In the genomic region with DNA sequence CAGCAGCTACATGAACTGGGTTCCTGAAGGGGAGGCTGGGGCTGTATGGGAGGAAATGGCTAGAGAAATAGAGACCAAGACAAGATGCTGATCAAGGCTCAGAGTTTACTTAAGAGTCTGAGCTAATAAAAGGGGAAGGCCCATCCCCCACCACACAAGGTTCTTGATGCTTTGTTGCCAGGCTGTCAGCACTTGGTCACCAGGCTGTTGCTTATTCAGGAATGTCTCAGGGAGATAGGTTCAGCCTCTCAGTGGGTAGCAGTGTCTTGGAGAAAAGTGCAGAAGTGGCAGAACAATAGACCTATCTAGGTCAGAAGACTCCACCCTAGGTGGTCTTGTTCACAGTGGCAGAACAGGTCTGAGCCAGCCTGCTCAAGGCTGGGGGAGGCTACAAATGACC, we compare ENCODE assay signal across 4 mouse cellular contexts. TPM values are rescaled to one million over a fixed set of nuclear protein-coding genes. Genes with fewer than 3 reads are reported as not detected.
"Had no signal": no experiment of that assay in that cellular context is flagged by ENCODE, and none has a peak within 500 bp of the region (broad histone marks: within the 10 kb centered on the region; RNA-seq: fewer than 3 reads in every experiment).

No protein-coding gene starts in this region.

RNA-seq across cellular contexts. Expression of a gene that starts 42.9 kb away (rescaled TPM):
- polyA plus RNA-seq: inflammation-experienced regulatory T-cells, adult 6 months; intestine, postnatal 0 days; kidney, adult 2 months; large intestine, adult 2 months had no signal
